Mouse (Mus musculus) MEL (cell line): ENCODE measurements around the gene Tgm4. TPM values are rescaled to one million over a fixed set of nuclear protein-coding genes. Genes with fewer than 3 reads are reported as not detected.

Experiments
- DNase-seq: peaks from one replicate; pipeline ENCODE4 v3.0.0; 2011; ENCODE audit warnings: low read depth, low spot score
- H3K27ac ChIP-seq: 2 replicates; pipeline ENCODE4 v1.5.1; 2012; ENCODE audit warnings: low read depth, mild to moderate bottlenecking, control low read depth, low read length, moderate library complexity; ENCODE audit not compliant: control insufficient read depth
- H3K27me3 ChIP-seq, 2 experiments: fragments of 150-350 bp in 1 of 2; sonication (generic) in 1 of 2; 2 replicates each; pipeline ENCODE4 v1.6.1; 2012; ENCODE audit warnings: low read length in 2 of 2, mild to moderate bottlenecking in 2 of 2, improper control_type of control experiment in 1 of 2, moderate library complexity in 1 of 2; ENCODE audit not compliant: insufficient read depth in 2 of 2, control insufficient read depth in 1 of 2
- H3K36me3 ChIP-seq, 2 experiments: 2 replicates each; pipeline ENCODE4 v1.6.1; 2012 to 2014; ENCODE audit warnings: low read length in 2 of 2, improper control_type of control experiment in 1 of 2, inconsistent platforms in 1 of 2, mild to moderate bottlenecking in 1 of 2; ENCODE audit not compliant: insufficient read depth in 2 of 2, control insufficient read depth in 1 of 2
- H3K4me1 ChIP-seq, 2 experiments: fragments of 150-350 bp in 1 of 2; sonication (generic) in 1 of 2; 2 replicates each; pipeline ENCODE4 v1.6.1; 2012; ENCODE audit warnings: low read length in 2 of 2, improper control_type of control experiment in 1 of 2, mild to moderate bottlenecking in 1 of 2; ENCODE audit not compliant: insufficient read depth in 2 of 2, control insufficient read depth in 1 of 2
- H3K4me3 ChIP-seq, 2 experiments: fragments of 150-350 bp in 1 of 2; sonication (generic) in 1 of 2; 2 replicates each; pipeline ENCODE4 v1.5.1; 2012; ENCODE audit warnings: low read depth in 2 of 2, low read length in 2 of 2, mild to moderate bottlenecking in 2 of 2, moderate library complexity in 2 of 2, control low read depth in 1 of 2, improper control_type of control experiment in 1 of 2; ENCODE audit not compliant: control insufficient read depth in 1 of 2, insufficient read depth in 1 of 2
- H3K79me2 ChIP-seq: 2 replicates; pipeline ENCODE4 v1.6.1; 2012; ENCODE audit warnings: mild to moderate bottlenecking, low read length, moderate library complexity; ENCODE audit not compliant: control insufficient read depth, poor library complexity, insufficient read depth
- H3K9ac ChIP-seq: 2 replicates; pipeline ENCODE4 v1.6.1; 2012; ENCODE audit warnings: low read depth, mild to moderate bottlenecking, control low read depth, low read length, moderate library complexity; ENCODE audit not compliant: control insufficient read depth, poor library complexity, severe bottlenecking
- H3K9me3 ChIP-seq: fragments of 150-350 bp; sonication (generic); replicated peaks from 2 replicates; pipeline ENCODE4 v1.6.1; 2012; ENCODE audit warnings: mild to moderate bottlenecking, low read length, improper control_type of control experiment, moderate library complexity; ENCODE audit not compliant: insufficient read depth
- BHLHE40 ChIP-seq: IDR thresholded peaks from 2 replicates; pipeline ENCODE4 v1.6.1; 2012; ENCODE audit warnings: low read depth, mild to moderate bottlenecking, inconsistent platforms, low read length, improper control_type of control experiment, borderline replicate concordance
- CHD2 ChIP-seq: IDR thresholded peaks from 2 replicates; pipeline ENCODE4 v1.6.1; 2011; ENCODE audit warnings: low read length, improper control_type of control experiment
- CTCF ChIP-seq, 3 experiments: IDR thresholded peaks in 2 of 3; conservative IDR thresholded peaks in 1 of 3; 2 replicates each; pipeline ENCODE4 v1.5.1; 2011 to 2012; ENCODE audit warnings: low read length in 3 of 3, low read depth in 2 of 3, mild to moderate bottlenecking in 2 of 3, improper control_type of control experiment in 1 of 3, inconsistent platforms in 1 of 3, mixed read lengths in 1 of 3, moderate library complexity in 1 of 3; ENCODE audit not compliant: control insufficient read depth in 1 of 3, insufficient read depth in 1 of 3, poor library complexity in 1 of 3, severe bottlenecking in 1 of 3
- EP300 ChIP-seq, 2 experiments: IDR thresholded peaks; 2 replicates each; pipeline ENCODE4 v1.6.1; 2011; ENCODE audit warnings: improper control_type of control experiment in 2 of 2, low read length in 2 of 2, low read depth in 1 of 2, mild to moderate bottlenecking in 1 of 2
- ETS1 ChIP-seq: IDR thresholded peaks from 2 replicates; pipeline ENCODE4 v1.6.1; 2012; ENCODE audit warnings: low read depth, mild to moderate bottlenecking, inconsistent platforms, low read length, improper control_type of control experiment, moderate library complexity
- HCFC1 ChIP-seq: IDR thresholded peaks from 2 replicates; pipeline ENCODE4 v1.6.1; 2012; ENCODE audit warnings: low read depth, mild to moderate bottlenecking, inconsistent platforms, low read length, improper control_type of control experiment, moderate library complexity
- JUND ChIP-seq: IDR thresholded peaks from 2 replicates; pipeline ENCODE4 v1.6.1; 2011; ENCODE audit warnings: low read depth, mild to moderate bottlenecking, improper control_type of control experiment, low read length
- MAFK ChIP-seq: IDR thresholded peaks from 2 replicates; pipeline ENCODE4 v1.6.1; 2011; ENCODE audit warnings: low read depth, mild to moderate bottlenecking, low read length, improper control_type of control experiment, borderline replicate concordance
- MAZ ChIP-seq: IDR thresholded peaks from 2 replicates; pipeline ENCODE4 v1.6.1; 2012; ENCODE audit warnings: low read depth, mild to moderate bottlenecking, inconsistent platforms, low read length, improper control_type of control experiment
- MEF2A ChIP-seq: IDR thresholded peaks from 2 replicates; pipeline ENCODE4 v1.6.1; 2014; ENCODE audit warnings: low read depth, mild to moderate bottlenecking, inconsistent platforms, low read length, improper control_type of control experiment; ENCODE audit not compliant: poor library complexity, insufficient replicate concordance, severe bottlenecking; ENCODE audit errors: extremely low read depth
- MYC ChIP-seq: IDR thresholded peaks from 2 replicates; pipeline ENCODE4 v1.6.1; 2011; ENCODE audit warnings: low read depth, mild to moderate bottlenecking, low read length, improper control_type of control experiment, moderate library complexity
- POLR2A ChIP-seq, 2 experiments: IDR thresholded peaks; 2 replicates each; pipeline ENCODE4 v1.6.1; 2011 to 2012; ENCODE audit warnings: low read length in 2 of 2, mild to moderate bottlenecking in 2 of 2, control low read depth in 1 of 2, improper control_type of control experiment in 1 of 2, low read depth in 1 of 2, moderate library complexity in 1 of 2; ENCODE audit not compliant: control insufficient read depth in 1 of 2, insufficient read depth in 1 of 2, poor library complexity in 1 of 2
- POLR2AphosphoS2 ChIP-seq: IDR thresholded peaks from 2 replicates; pipeline ENCODE4 v1.6.1; 2011; ENCODE audit warnings: low read length, improper control_type of control experiment
- RCOR1 ChIP-seq: IDR thresholded peaks from 2 replicates; pipeline ENCODE4 v1.6.1; 2012; ENCODE audit warnings: low read depth, mild to moderate bottlenecking, inconsistent platforms, low read length, improper control_type of control experiment
- SIN3A ChIP-seq: IDR thresholded peaks from 2 replicates; pipeline ENCODE4 v1.6.1; 2012; ENCODE audit warnings: low read length, improper control_type of control experiment, inconsistent platforms
- TAL1 ChIP-seq: IDR thresholded peaks from 2 replicates; pipeline ENCODE4 v1.6.1; 2012; ENCODE audit warnings: mild to moderate bottlenecking, inconsistent platforms, low read length, moderate library complexity, mixed read lengths
- TCF12 ChIP-seq: IDR thresholded peaks from 2 replicates; pipeline ENCODE4 v1.6.1; 2014; ENCODE audit warnings: low read depth, mild to moderate bottlenecking, inconsistent platforms, low read length, improper control_type of control experiment, moderate library complexity
- ZKSCAN1 ChIP-seq: IDR thresholded peaks from 2 replicates; pipeline ENCODE4 v1.6.1; 2012; ENCODE audit warnings: low read depth, mild to moderate bottlenecking, inconsistent platforms, low read length, improper control_type of control experiment, moderate library complexity
- ZMIZ1 ChIP-seq: IDR thresholded peaks from 2 replicates; pipeline ENCODE4 v1.6.1; 2012; ENCODE audit warnings: low read depth, mild to moderate bottlenecking, inconsistent platforms, low read length, improper control_type of control experiment, moderate library complexity
- ZNF384 ChIP-seq: IDR thresholded peaks from 2 replicates; pipeline ENCODE4 v1.6.1; 2012; ENCODE audit warnings: low read depth, mild to moderate bottlenecking, inconsistent platforms, low read length, improper control_type of control experiment
- polyA plus RNA-seq, 2 experiments: library from polyadenylated mRNA; stranded (reverse) in 1 of 2; unstranded in 1 of 2; fragments of >175 nt in 1 of 2; fragments of >200 nt in 1 of 2; gene quantifications; 2 replicates each; pipeline versions ENCODE4 v1.2.1 to v1.2.4; 2012; ENCODE audit warnings: low replicate concordance in 2 of 2, low read depth in 1 of 2; ENCODE audit not compliant: insufficient read length in 2 of 2, insufficient read depth in 1 of 2, missing spikeins in 1 of 2
- total RNA-seq: library from RNA; depleted of rRNA; stranded (reverse); fragments of 300-350 nt; gene quantifications from 2 replicates; pipeline ENCODE4 v1.2.3, GENCODE M21; 2012

Tgm4 gene
- total and polyA plus RNA-seq, 3 experiments, result 0.42 to 0.96 TPM; not detected in 1

- DNase-seq, result no peak
- Histone ChIP-seq H3K27ac (no peak overlapping the region), H3K27me3 (no peaks in the 10 kb centered on the region), H3K4me1 (peaks cover 4 to 14% of the 10 kb centered on the region in 2 experiments), H3K79me2 (peaks cover 7% of the 10 kb centered on the region), H3K9me3 (no peaks in the 10 kb centered on the region), H3K36me3 (peaks cover 0 to 21% of the 10 kb centered on the region in 2 experiments; a peak in 2 of 4 replicates), H3K9ac (no peak overlapping the region), H3K4me3 (no peak overlapping the region)
- TF ChIP-seq TCF12 (no peak), HCFC1 (no peak), POLR2AphosphoS2 (no peak), BHLHE40 (no peak), SIN3A (no peak), ZKSCAN1 (no peak)
Observed at GRCm38 (mm10) chr9:123024201-123024600, 10.3 kb upstream of the Tgm4 start.

GRCm38 (mm10) chr9:123031496-123032246 lies 2.9 kb upstream of the Tgm4 start:
- Histone ChIP-seq H3K27me3 (no peaks in the 10 kb centered on the region; a peak in 1 of 4 replicates), H3K9me3 (no peaks in the 10 kb centered on the region), H3K79me2 (no peaks in the 10 kb centered on the region), H3K4me1 (no peaks in the 10 kb centered on the region; a peak in 1 of 4 replicates), H3K36me3 (no peaks in the 10 kb centered on the region), H3K9ac (no peak overlapping the region), H3K27ac (no peak overlapping the region), H3K4me3 (no peak overlapping the region)
- DNase-seq, result no peak
- TF ChIP-seq JUND (no peak), CHD2 (no peak), CTCF (IDR thresholded peaks at IDR 0.05 in 2 of 3, conservative IDR thresholded peaks at IDR 0.05 in 1 of 3; ENCODE audit: control insufficient read depth in 1 of 3, insufficient read depth in 1 of 3, low read depth in 2 of 3, low read length in 3 of 3, poor library complexity in 1 of 3, severe bottlenecking in 1 of 3) (no peak), ZMIZ1 (no peak), RCOR1 (no peak), ETS1 (no peak), HCFC1 (no peak), MYC (no peak), EP300 (IDR thresholded peaks at IDR 0.05; ENCODE audit: low read depth in 1 of 2, low read length in 2 of 2) (no peak), MEF2A (no peak), MAFK (no peak), POLR2A (IDR thresholded peaks at IDR 0.05; ENCODE audit: control insufficient read depth in 1 of 2, insufficient read depth in 1 of 2, low read depth in 1 of 2, low read length in 2 of 2, poor library complexity in 1 of 2) (no peak), TAL1 (no peak), BHLHE40 (no peak), ZNF384 (no peak), MAZ (no peak)
- TF ChIP-seq, all 39 proteins: peak for 0
